Mouse (Mus musculus) C2C12 (cell line): ENCODE measurements around the gene Kif20b.

Source experiments
- CEBPB ChIP-seq: IDR thresholded peaks from one replicate; pipeline ENCODE4 v1.6.1; 2011; ENCODE audit warnings: low read depth, mild to moderate bottlenecking, control low read depth, moderate library complexity
- CTCF ChIP-seq: IDR thresholded peaks from one replicate; pipeline ENCODE4 v1.5.1; 2011; ENCODE audit not compliant: control insufficient read depth, insufficient read depth, insufficient read length
- USF1 ChIP-seq: IDR thresholded peaks from one replicate; pipeline ENCODE4 v1.6.1; 2011; ENCODE audit warnings: low read depth, mild to moderate bottlenecking, control low read depth, moderate library complexity

GRCm38 (mm10) chr19:34886324-34886723, 35.8 kb upstream of the Kif20b start:
- TF ChIP-seq CTCF (no peak), USF1 (no peak), CEBPB (no peak)
